Mouse (Mus musculus): ENCODE measurements around the gene Lingo1. TPM values are rescaled to one million over a fixed set of nuclear protein-coding genes. Genes with fewer than 3 reads are reported as not detected.
A peak's percentile ranks its signal among the peaks of the same experiment; 100 is the strongest.

The Lingo1 gene
- polyA plus RNA-seq, 1 experiment from 2014 or later, result 6.7 TPM

DNA sequence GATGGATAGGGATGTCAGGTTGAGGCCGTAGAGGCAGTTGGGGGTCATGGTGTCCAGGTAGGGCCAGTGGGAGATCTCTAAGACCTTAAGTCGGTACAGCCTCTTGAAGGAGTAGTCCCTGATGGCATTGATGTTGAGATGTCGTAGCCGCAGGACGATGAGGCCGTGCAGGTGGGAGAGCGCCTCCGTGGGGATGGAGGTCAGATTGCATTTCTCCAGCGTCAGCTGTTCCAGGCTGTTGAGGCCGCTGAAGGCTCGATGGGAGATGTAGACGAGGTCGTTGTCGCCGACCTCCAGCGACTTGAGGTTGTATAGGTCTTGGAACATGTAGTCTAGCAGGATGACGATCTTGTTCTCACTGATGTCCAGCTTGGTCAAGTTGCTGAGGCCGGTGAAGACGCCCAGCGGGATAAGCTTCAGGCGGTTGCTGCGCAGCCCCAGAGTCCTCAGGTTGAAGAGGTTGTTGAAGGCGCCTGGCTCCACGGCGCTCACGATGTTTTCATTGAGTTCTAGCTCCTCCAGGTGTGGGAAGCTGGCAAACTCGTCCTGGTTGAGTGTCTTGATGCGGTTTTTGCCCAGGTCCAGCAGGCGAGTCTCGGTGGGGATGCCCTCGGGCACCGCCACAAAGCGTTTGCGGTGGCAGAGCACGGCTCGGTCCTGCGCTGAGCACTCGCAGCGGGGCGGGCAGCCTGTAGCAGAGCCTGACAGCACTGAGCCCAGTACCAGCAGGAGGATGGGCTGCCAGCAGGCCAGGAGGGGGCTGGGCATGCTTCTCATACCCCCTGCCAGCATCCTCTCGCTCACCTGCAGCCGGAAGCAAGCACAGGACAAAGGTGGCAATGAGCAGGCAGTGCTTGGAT is 175.5 kb downstream of the Lingo1 start:
- Histone ChIP-seq H3K4me1 (replicated peaks; ENCODE audit: control insufficient read depth, insufficient read depth, low read length) (no peaks in the 10 kb centered on the region), H3K36me3 (ENCODE audit: control insufficient read depth, insufficient read depth, low read length) (no peaks in the 10 kb centered on the region), H3K9ac (ENCODE audit: low read depth, low read length) (no peak overlapping the region), H3K9me3 (ENCODE audit: control insufficient read depth, low read length) (no peaks in the 10 kb centered on the region), H3K27me3 (ENCODE audit: control insufficient read depth, insufficient read depth, low read length) (peaks cover 18% of the 10 kb centered on the region), H3K4me2 (replicated peaks; ENCODE audit: low read depth, low read length) (no peak overlapping the region), H3K4me3 (ENCODE audit: low read depth, low read length) (no peak overlapping the region), H3K27ac (ENCODE audit: low read depth, low read length) (no peak overlapping the region)
- ATAC-seq (ENCODE audit: low FRiP score), result no peak
- DNase-seq (ENCODE audit: low spot score), result peak; percentile 19
- 20% methylated on average over 42 of the region's 42 CpGs for WGBS

GRCm38 (mm10) chr9:56619715-56620114 is 176.6 kb downstream of the Lingo1 start:
- Histone ChIP-seq H3K4me2 (replicated peaks; ENCODE audit: low read depth, low read length) (no peak overlapping the region), H3K27me3 (ENCODE audit: control insufficient read depth, insufficient read depth, low read length) (peaks cover 18% of the 10 kb centered on the region), H3K36me3 (ENCODE audit: control insufficient read depth, insufficient read depth, low read length) (no peaks in the 10 kb centered on the region), H3K4me1 (replicated peaks; ENCODE audit: control insufficient read depth, insufficient read depth, low read length) (no peaks in the 10 kb centered on the region), H3K27ac (ENCODE audit: low read depth, low read length) (no peak overlapping the region), H3K9me3 (ENCODE audit: control insufficient read depth, low read length) (no peaks in the 10 kb centered on the region), H3K4me3 (ENCODE audit: low read depth, low read length) (no peak overlapping the region), H3K9ac (ENCODE audit: low read depth, low read length) (no peak overlapping the region)
- DNase-seq (ENCODE audit: low spot score), result no peak
- WGBS, result 76% methylated on average over 20 of the region's 23 CpGs
- ATAC-seq (ENCODE audit: low FRiP score), result no peak

- Histone ChIP-seq H3K4me3 (ENCODE audit: low read depth, low read length) (no peak overlapping the region), H3K4me1 (replicated peaks; ENCODE audit: control insufficient read depth, insufficient read depth, low read length) (no peaks in the 10 kb centered on the region), H3K27me3 (ENCODE audit: control insufficient read depth, insufficient read depth, low read length) (peaks cover 18% of the 10 kb centered on the region), H3K27ac (ENCODE audit: low read depth, low read length) (no peak overlapping the region), H3K36me3 (ENCODE audit: control insufficient read depth, insufficient read depth, low read length) (no peaks in the 10 kb centered on the region), H3K9me3 (ENCODE audit: control insufficient read depth, low read length) (no peaks in the 10 kb centered on the region), H3K4me2 (replicated peaks; ENCODE audit: low read depth, low read length) (no peak overlapping the region), H3K9ac (ENCODE audit: low read depth, low read length) (no peak overlapping the region)
- DNase-seq (ENCODE audit: low spot score) (no peak), ATAC-seq (ENCODE audit: low FRiP score) (no peak)
- 87% methylated on average over 4 of the region's 4 CpGs for WGBS
Measured at GRCm38 (mm10) chr9:56618660-56619059, 177.6 kb downstream of the Lingo1 start.

DNA sequence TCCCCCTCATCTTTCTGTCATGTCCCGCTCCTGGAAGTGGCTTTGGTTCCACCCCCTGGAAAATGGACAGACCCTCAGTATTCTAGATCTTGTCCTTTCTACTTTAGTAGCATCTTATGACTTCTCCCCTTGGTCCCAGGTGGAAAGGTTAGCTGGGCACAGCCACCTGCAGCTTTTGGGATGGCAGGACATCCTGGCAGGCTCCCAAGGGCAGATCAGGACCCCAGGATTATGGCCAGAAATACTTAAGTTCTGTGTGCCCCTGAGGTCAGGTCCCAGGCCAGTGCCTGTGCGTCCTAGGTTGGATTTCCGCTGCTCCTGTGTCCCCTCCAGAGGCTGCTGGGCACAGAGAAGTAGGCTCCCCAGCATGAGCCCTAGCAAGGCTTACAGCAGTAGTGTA is 180.2 kb downstream of the Lingo1 start:
- Histone ChIP-seq H3K9ac (ENCODE audit: low read depth, low read length) (no peak overlapping the region), H3K9me3 (ENCODE audit: control insufficient read depth, low read length) (no peaks in the 10 kb centered on the region), H3K4me1 (replicated peaks; ENCODE audit: control insufficient read depth, insufficient read depth, low read length) (no peaks in the 10 kb centered on the region), H3K4me3 (ENCODE audit: low read depth, low read length) (no peak overlapping the region), H3K27ac (ENCODE audit: low read depth, low read length) (no peak overlapping the region), H3K36me3 (ENCODE audit: control insufficient read depth, insufficient read depth, low read length) (no peaks in the 10 kb centered on the region), H3K4me2 (replicated peaks; ENCODE audit: low read depth, low read length) (no peak overlapping the region), H3K27me3 (ENCODE audit: control insufficient read depth, insufficient read depth, low read length) (peaks cover 14% of the 10 kb centered on the region)
- ATAC-seq (ENCODE audit: low FRiP score), result no peak
- DNase-seq (ENCODE audit: low spot score), result no peak
- WGBS, result 81% methylated on average over 3 of the region's 3 CpGs

DNA sequence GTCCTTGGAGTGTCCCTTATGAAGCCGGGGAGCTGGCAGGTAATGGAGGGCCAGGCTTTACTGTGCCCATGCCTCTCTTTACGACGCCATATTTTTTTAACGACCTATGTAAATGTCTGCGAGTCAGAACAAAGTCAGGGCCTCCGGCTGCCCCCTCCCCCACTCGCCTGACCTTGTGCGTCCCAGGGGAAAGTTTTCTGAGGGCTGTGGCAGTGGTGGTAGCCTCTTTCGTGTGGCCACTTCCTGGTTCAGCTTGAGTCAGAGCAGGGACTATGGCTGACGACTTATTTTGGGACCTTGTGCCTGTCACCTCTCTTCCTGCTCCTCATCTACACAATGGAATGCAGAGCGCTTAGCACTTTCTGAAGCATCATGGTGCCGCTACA is 183.5 kb downstream of the Lingo1 start:
- Histone ChIP-seq H3K4me2 (replicated peaks; ENCODE audit: low read depth, low read length) (no peak overlapping the region), H3K4me3 (ENCODE audit: low read depth, low read length) (no peak overlapping the region), H3K27me3 (ENCODE audit: control insufficient read depth, insufficient read depth, low read length) (no peaks in the 10 kb centered on the region), H3K9ac (ENCODE audit: low read depth, low read length) (no peak overlapping the region), H3K9me3 (ENCODE audit: control insufficient read depth, low read length) (no peaks in the 10 kb centered on the region), H3K4me1 (replicated peaks; ENCODE audit: control insufficient read depth, insufficient read depth, low read length) (0 out of 2 replicates have a peak, but pooled peaks cover 3% of the 10 kb centered on the region), H3K36me3 (ENCODE audit: control insufficient read depth, insufficient read depth, low read length) (no peaks in the 10 kb centered on the region), H3K27ac (ENCODE audit: low read depth, low read length) (no peak overlapping the region)
- ATAC-seq (ENCODE audit: low FRiP score), result no peak
- WGBS, result 66% methylated on average over 12 of the region's 12 CpGs
- DNase-seq (ENCODE audit: low spot score), result no peak

DNA sequence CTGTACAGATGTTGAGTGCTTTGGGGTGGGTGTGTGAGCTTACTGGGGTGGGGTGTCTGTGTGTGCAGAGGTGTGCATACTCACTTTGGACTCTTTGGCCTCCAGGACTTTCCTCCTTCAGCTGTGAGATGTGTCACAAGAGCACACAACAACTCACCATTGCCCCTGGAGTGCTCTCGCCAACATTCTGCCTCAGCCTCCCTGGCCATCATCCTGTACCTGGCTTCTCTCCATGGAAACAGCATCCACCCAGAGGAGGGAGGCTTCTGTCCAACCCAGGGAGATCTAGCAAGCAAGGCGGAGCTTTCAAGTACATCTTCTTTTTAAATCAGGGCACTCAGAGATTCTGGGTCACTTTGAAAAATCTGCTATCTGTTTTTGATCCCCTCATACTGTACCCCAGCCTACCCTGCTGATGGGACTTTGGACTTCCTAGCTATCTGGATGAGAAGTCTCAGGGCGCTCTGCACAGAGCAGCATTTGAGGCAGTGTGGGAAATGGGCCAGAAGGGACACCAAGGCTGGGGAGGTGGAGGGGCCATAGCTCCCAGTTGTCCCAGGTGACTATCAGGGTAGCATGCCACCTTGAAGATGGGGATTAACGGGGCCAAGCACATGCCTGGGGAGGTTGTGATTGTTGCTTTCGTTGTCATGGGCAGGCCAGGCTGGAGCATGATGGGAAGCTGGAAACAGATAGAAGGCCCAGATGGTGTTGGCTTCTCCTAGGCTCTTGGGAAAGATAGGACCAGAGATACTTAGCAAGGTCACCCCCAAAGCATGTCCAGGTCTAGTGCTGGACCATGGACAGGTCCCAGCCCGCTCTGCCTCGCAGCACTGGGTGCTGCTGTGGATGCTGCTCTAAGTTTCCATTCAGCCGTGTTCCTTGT is 184.1 kb downstream of the Lingo1 start:
- no peaks in the 10 kb centered on the region for H3K9me3 ChIP-seq (ENCODE audit: control insufficient read depth, low read length)
- no peaks in the 10 kb centered on the region for H3K36me3 ChIP-seq (ENCODE audit: control insufficient read depth, insufficient read depth, low read length)
- no peak overlapping the region for H3K9ac ChIP-seq (ENCODE audit: low read depth, low read length)
- H3K27me3 ChIP-seq (ENCODE audit: control insufficient read depth, insufficient read depth, low read length), result no peaks in the 10 kb centered on the region
- WGBS, result 86% methylated on average over 8 of the region's 8 CpGs
- no peak for DNase-seq (ENCODE audit: low spot score)
- 0 out of 2 replicates have a peak, but pooled peaks cover 3% of the 10 kb centered on the region for H3K4me1 ChIP-seq (replicated peaks; ENCODE audit: control insufficient read depth, insufficient read depth, low read length)
- no peak overlapping the region for H3K27ac ChIP-seq (ENCODE audit: low read depth, low read length)
- no peak overlapping the region for H3K4me3 ChIP-seq (ENCODE audit: low read depth, low read length)
- no peak overlapping the region for H3K4me2 ChIP-seq (replicated peaks; ENCODE audit: low read depth, low read length)
- ATAC-seq (ENCODE audit: low FRiP score), result no peak

GRCm38 (mm10) chr9:56610955-56611354 is 185.3 kb downstream of the Lingo1 start:
- Histone ChIP-seq H3K4me2 (replicated peaks; ENCODE audit: low read depth, low read length) (no peak overlapping the region), H3K36me3 (ENCODE audit: control insufficient read depth, insufficient read depth, low read length) (no peaks in the 10 kb centered on the region), H3K9ac (ENCODE audit: low read depth, low read length) (no peak overlapping the region), H3K4me1 (replicated peaks; ENCODE audit: control insufficient read depth, insufficient read depth, low read length) (0 out of 2 replicates have a peak, but pooled peaks cover 3% of the 10 kb centered on the region), H3K27me3 (ENCODE audit: control insufficient read depth, insufficient read depth, low read length) (no peaks in the 10 kb centered on the region), H3K4me3 (ENCODE audit: low read depth, low read length) (no peak overlapping the region), H3K27ac (ENCODE audit: low read depth, low read length) (no peak overlapping the region), H3K9me3 (ENCODE audit: control insufficient read depth, low read length) (no peaks in the 10 kb centered on the region)
- no peak for DNase-seq (ENCODE audit: low spot score)
- ATAC-seq (ENCODE audit: low FRiP score), result no peak
- WGBS, result 89% methylated on average over 6 of the region's 6 CpGs

DNA sequence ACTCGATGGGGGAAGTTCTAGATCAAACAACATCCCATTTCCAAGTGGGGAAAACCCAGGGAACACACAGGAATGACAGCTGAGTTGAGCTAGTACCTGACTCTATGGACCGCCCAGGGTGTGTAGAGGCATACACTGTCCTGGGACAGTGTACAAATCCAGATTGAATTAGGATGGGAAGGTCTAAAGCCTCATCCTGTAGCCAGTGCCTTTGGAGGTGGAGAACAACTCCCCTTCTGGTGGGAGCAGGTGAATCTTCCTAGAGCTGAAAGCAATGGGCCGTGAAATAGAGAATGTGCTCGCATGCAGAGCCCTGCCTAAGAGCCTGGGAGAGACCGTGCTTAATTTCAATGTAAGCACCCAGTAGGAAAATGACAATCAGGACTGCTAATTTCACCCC is 185.8 kb downstream of the Lingo1 start:
- Histone ChIP-seq H3K27ac (ENCODE audit: low read depth, low read length) (no peak overlapping the region), H3K4me2 (replicated peaks; ENCODE audit: low read depth, low read length) (no peak overlapping the region), H3K36me3 (ENCODE audit: control insufficient read depth, insufficient read depth, low read length) (no peaks in the 10 kb centered on the region), H3K27me3 (ENCODE audit: control insufficient read depth, insufficient read depth, low read length) (no peaks in the 10 kb centered on the region), H3K9me3 (ENCODE audit: control insufficient read depth, low read length) (no peaks in the 10 kb centered on the region), H3K9ac (ENCODE audit: low read depth, low read length) (no peak overlapping the region), H3K4me3 (ENCODE audit: low read depth, low read length) (no peak overlapping the region), H3K4me1 (replicated peaks; ENCODE audit: control insufficient read depth, insufficient read depth, low read length) (0 out of 2 replicates have a peak, but pooled peaks cover 3% of the 10 kb centered on the region)
- ATAC-seq (ENCODE audit: low FRiP score) (no peak), DNase-seq (ENCODE audit: low spot score) (no peak)
- 79% methylated on average over 5 of the region's 5 CpGs for WGBS

Measured in hindbrain, embryonic 11.5 days (tissue).